Mouse (Mus musculus) small intestine, adult 2 months (tissue): Measurements from ENCODE around the gene Shbg. TPM values are rescaled to one million over a fixed set of nuclear protein-coding genes. Genes with fewer than 3 reads are reported as not detected.
"Not testable (repeated sequence)": the region's sequence is repeated elsewhere in the genome, so short reads cannot be mapped to it uniquely, and the experiment has no call there.

Experiments
- H3K27ac ChIP-seq: fragments of 200-500 bp; 2 replicates; pipeline ENCODE4 v1.5.1; 2012; ENCODE audit warnings: low read depth, low read length, control low read depth, inconsistent platforms; ENCODE audit not compliant: insufficient read depth
- H3K27me3 ChIP-seq: fragments of 200-500 bp; 2 replicates; pipeline ENCODE4 v1.6.1; 2012; ENCODE audit warnings: mild to moderate bottlenecking, moderate library complexity, low read length, inconsistent platforms; ENCODE audit not compliant: control insufficient read depth, insufficient read depth
- H3K36me3 ChIP-seq: fragments of 200-500 bp; 2 replicates; pipeline ENCODE4 v1.6.1; 2012; ENCODE audit warnings: mild to moderate bottlenecking, low read length, control low read depth, inconsistent platforms; ENCODE audit not compliant: control insufficient read depth, insufficient read depth
- H3K4me1 ChIP-seq: fragments of 200-500 bp; 2 replicates; pipeline ENCODE4 v1.6.1; 2012; ENCODE audit warnings: low read length, inconsistent platforms, mixed read lengths; ENCODE audit not compliant: control insufficient read depth, insufficient read depth, insufficient read length
- H3K4me3 ChIP-seq: fragments of 200-500 bp; 2 replicates; pipeline ENCODE4 v1.5.1; 2012; ENCODE audit warnings: low read depth, mild to moderate bottlenecking, control low read depth, inconsistent platforms, low read length, moderate library complexity
- CTCF ChIP-seq: fragments of 200-500 bp; IDR thresholded peaks from 2 replicates; pipeline ENCODE4 v1.5.1; 2012; ENCODE audit warnings: low read depth, mild to moderate bottlenecking, control low read depth, inconsistent platforms, low read length, moderate library complexity, mixed read lengths; ENCODE audit not compliant: insufficient replicate concordance, insufficient read length; ENCODE audit errors: extremely low read depth
- POLR2A ChIP-seq: fragments of 200-500 bp; IDR thresholded peaks from 2 replicates; pipeline ENCODE4 v1.6.1; 2012; ENCODE audit warnings: low read depth, mild to moderate bottlenecking, control low read depth, inconsistent platforms, low read length, moderate library complexity
- WGBS: fragments of 180-500 bp; shearing (Covaris S2); methylation state at CpG from one replicate; pipeline ENCODE4 v1.1.7; 2018; 5-methylcytosine and 5-hydroxymethylcytosine counted together
- polyA plus RNA-seq: library from polyadenylated mRNA; depleted of rRNA; stranded (reverse); fragments of >200 nt; gene quantifications from 2 replicates; pipeline ENCODE4 v1.2.3, GENCODE M21; 2012

Shbg gene
- polyA plus RNA-seq, 1 experiment, result not detected

DNA sequence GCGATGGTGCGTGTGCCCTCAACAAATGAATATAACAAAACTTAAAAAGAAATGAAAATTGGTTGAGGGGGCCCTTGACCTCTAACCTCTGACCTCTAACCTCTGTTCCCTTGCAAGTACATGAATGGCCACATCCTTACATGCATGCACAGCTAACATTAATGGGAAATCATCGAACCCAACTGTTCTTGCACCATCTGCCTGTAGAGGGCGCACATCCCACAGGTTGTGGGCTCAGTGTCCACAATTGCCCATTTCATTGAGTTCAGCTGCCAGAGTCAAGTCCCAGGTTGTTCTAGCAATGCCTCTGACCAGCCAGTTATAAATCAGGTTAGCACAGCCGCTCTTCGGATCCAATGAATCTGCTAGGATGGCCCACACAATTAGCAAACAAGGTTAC, 10.6 kb upstream of the Shbg start:
- 37% methylated on average over 6 of the region's 6 CpGs for WGBS
- Histone ChIP-seq H3K27ac (no peak overlapping the region), H3K27me3 (no peaks in the 10 kb centered on the region), H3K36me3 (no peaks in the 10 kb centered on the region), H3K4me1 (no peaks in the 10 kb centered on the region), H3K4me3 (no peak overlapping the region)
- TF ChIP-seq CTCF (peak; percentile 95; the same call in 1 of the 2 replicates), POLR2A (no peak)

DNA sequence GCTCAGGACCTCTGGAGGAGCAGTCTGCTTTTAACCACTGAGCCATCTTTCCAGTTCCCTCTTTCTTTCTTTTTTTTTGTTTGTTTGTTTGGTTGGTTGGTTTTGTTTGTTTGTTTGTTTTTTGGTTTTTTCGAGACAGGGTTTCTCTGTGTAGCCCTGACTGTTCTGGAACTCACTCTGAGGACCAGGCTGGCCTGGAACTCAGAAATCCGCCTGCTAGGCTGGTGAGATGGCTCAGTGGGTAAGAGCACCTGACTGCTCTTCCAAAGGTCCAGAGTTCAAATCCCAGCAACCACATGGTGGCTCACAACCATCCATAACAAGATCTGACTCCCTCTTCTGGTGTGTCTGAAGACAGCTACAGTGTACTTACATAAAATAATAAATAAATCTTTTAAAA, 6.6 kb upstream of the Shbg start:
- 82% methylated on average over 2 of the region's 2 CpGs for WGBS
- not testable (repeated sequence) for H3K4me3 ChIP-seq, H3K36me3 ChIP-seq, H3K27me3 ChIP-seq, H3K27ac ChIP-seq
- peaks cover 12% of the 10 kb centered on the region for H3K4me1 ChIP-seq

DNA sequence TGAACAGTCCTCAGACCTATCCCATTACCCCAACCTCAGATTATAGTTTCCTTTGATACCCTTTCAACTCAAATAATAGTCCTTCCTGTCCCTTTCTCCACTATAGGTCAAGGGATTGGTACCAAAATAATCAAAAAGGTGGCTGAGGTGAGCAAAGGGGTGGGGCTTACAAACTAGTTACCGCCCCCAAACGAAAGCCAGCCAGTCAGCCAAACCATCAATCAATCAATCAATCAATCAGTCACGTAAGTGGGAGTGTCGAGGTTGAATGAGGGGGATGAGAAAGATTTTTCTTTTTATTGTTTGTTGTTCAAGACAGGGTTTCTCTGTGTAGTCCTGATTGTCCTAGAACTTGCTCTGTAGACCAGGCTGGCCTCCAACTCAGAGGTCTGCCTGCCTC, 5.3 kb upstream of the Shbg start:
- no peak overlapping the region for H3K27ac ChIP-seq
- TF ChIP-seq CTCF (no peak), POLR2A (no peak)
- H3K4me3 ChIP-seq, result no peak overlapping the region
- no peaks in the 10 kb centered on the region for H3K36me3 ChIP-seq
- no peaks in the 10 kb centered on the region for H3K27me3 ChIP-seq
- H3K4me1 ChIP-seq, result peaks cover 12% of the 10 kb centered on the region
- WGBS, result 64% methylated on average over 4 of the region's 4 CpGs

DNA sequence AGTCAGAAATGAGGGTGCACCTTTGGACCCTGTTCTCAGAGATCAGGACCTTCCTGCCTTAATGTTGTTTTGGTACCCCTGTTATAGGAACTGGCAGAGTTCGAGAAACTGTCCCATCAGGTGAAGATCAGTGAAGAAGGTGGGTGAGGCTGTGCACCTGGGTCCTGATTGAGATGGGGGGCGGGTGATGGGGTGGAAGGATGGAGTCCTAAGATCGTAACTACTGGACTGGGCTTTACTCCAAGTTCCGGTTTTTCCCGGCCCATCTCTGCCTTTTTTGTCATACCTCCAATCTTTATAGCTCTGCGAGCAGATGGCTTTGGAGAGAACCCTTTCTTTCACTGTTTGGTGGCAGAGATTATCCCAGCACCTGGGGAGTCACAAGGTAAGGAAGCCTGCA, 4.7 kb upstream of the Shbg start:
- WGBS, result 12% methylated on average over 6 of the region's 6 CpGs
- Histone ChIP-seq H3K27ac (no peak overlapping the region), H3K4me3 (peak overlapping the region; percentile 67), H3K27me3 (no peaks in the 10 kb centered on the region), H3K4me1 (peaks cover 12% of the 10 kb centered on the region), H3K36me3 (no peaks in the 10 kb centered on the region)
- TF ChIP-seq CTCF (no peak), POLR2A (no peak)

DNA sequence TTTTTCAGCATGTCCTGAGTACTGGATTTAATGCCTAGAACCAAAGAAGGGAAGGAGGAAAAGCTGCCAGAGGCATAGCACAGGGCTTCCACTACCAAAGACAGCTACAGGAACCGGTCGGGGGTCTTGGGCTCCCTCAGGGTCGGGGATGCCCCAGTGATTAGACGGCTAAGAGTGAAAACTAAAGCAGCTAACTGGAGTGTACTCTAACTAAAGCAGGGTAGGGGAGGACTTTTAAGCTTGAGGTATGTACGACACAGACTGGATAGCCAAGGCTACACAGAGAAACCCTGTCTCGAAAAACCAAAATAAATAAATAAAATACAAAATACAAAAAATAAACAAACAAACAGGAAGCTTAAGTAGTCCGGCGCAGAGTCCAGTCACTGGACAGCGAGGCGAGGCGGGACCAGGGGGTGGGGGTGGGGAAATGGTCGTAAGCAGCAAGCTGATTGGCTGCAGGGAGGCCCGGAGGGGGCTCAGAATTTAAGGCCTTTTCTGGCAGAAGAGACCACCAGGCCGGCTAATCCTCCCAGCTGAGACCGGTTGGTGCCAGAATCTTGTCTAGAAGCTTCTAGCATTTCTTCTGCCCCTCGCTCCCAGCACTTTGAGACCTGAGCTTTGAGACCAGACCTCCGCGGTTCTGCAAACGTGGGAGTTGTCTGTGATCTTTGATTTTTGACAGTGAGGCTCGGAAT, 4.0 kb upstream of the Shbg start, which contains the start of gene Sat2:
TSS of gene Sat2 (plus strand) at position 454 of the 698 bp plus-strand sequence.
- Histone ChIP-seq H3K27me3 (no peaks in the 10 kb centered on the region), H3K4me3 (peak within 1 kb of the TSS; percentile 67), H3K36me3 (no peaks in the 10 kb centered on the region), H3K4me1 (peaks cover 12% of the 10 kb centered on the region), H3K27ac (peak within 1 kb of the TSS; percentile 42)
- WGBS, result 17% methylated on average over 20 of the region's 20 CpGs
- TF ChIP-seq CTCF, result no peak
- no peak for TF ChIP-seq POLR2A

DNA sequence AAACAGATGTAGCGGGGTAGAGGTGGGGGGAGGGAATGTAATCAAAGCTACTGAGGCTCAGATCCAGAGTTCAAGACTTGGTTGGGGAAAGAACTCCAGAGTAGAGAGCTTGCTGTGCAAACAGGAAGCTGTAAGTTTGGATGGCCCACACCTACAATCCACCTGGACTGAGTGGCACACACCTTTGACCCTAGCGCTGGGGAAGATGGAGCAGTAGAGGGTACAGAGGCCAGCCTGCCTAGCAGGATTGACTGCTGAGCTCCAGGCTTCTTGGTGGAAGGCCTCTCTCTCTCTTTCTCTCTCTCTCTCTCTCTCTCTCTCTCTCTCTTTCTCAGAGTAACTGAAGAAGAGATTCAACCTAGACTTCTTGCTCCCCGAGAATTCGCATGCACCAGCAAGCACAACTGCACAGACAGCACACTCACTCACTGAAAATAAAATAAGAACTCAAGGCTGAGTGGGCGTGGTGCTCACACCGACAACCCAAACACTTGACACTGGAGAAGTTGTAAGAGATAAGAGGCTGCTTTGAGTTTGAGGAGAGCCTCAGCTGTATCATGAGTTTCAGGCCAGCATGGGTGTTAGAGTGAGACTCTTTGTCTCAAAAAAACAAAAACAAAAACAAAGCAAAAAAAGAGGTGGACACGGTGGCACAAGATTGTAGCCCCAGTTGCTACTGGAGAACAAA, 2.8 kb upstream of the Shbg start:
- WGBS, result 39% methylated on average over 7 of the region's 7 CpGs
- TF ChIP-seq POLR2A, result no peak
- TF ChIP-seq CTCF, result no peak
- no peak overlapping the region for H3K4me3 ChIP-seq
- H3K36me3 ChIP-seq, result no peaks in the 10 kb centered on the region
- peak overlapping the region; percentile 42 for H3K27ac ChIP-seq
- peaks cover 12% of the 10 kb centered on the region for H3K4me1 ChIP-seq
- no peaks in the 10 kb centered on the region for H3K27me3 ChIP-seq

DNA sequence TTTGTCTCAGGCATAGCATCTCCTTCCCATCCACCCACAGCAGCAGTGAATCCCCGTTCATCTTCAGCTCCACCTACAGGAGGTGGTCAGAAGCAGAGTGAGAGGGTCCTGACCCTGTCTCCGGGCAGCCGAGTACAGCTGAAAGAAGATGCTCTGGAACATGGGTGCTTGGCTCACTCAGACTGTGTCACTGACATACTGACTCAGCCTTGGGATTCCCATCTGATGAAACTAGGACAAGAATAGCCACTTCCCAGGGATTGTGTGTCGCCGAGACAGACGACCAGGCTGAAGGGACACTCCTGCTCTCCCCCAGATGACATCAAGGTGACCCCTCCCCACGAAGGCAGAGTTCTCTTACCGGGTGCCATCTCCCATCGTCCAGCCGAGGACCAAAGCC, 924 bp downstream of the Shbg start:
- Histone ChIP-seq H3K27ac (no peak overlapping the region), H3K36me3 (no peaks in the 10 kb centered on the region), H3K4me1 (peaks cover 10% of the 10 kb centered on the region; the same call in 1 of the 2 replicates), H3K4me3 (no peak overlapping the region), H3K27me3 (no peaks in the 10 kb centered on the region)
- 51% methylated on average over 10 of the region's 10 CpGs for WGBS
- no peak for TF ChIP-seq CTCF
- TF ChIP-seq POLR2A, result no peak

DNA sequence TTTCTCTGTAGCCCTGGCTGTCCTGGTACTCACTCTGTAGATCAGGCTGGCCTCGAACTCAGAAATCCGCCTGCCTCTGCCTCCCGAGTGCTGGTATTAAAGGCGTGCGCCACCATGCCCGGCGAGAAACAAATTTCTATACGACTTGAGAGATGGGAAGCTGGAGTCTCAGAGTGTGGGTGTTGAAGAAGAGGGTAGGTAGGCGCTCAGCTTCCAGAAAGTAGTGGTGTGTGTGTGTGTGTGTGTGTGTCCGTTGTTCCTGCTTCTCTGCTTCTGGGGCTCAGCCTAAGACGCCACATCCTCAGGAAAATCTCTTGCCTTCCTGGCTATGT, 3.5 kb downstream of the Shbg start:
- WGBS, result 45% methylated on average over 11 of the region's 11 CpGs
- not testable (repeated sequence) for H3K36me3 ChIP-seq, H3K4me3 ChIP-seq, H3K27ac ChIP-seq, H3K4me1 ChIP-seq, H3K27me3 ChIP-seq
